Mouse (Mus musculus) bone marrow macrophage, adult 2 months (primary cell): Measurements from ENCODE around the gene Bri3.

ENCODE experiments used
- CTCF ChIP-seq: IDR thresholded peaks from 2 replicates; pipeline ENCODE4 v1.5.1; 2012; ENCODE audit warnings: low read depth, mild to moderate bottlenecking, low read length, moderate library complexity
- POLR2A ChIP-seq: IDR thresholded peaks from 2 replicates; pipeline ENCODE4 v1.6.1; 2012; ENCODE audit warnings: mild to moderate bottlenecking, low read depth, low read length, borderline replicate concordance

DNA sequence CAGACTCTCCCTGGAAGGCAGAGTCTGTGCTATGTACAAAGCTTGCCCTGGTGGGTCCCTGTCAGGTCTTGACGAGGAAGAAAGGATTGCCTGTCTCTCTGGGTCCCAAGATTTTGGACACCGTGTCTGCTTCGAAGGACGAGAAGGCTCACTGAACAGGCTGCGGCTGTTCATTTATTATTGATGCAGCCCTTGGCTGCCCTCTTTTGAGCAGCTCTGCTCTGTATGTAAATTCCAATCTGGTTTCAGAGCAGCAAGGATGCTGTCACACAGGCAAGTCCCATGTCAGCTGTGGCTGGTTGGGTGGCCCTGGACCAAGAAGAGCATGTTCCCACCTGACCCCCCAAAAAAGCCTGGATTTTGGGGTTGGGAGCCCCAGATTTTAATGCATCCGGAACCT lies 187.2 kb downstream of the Bri3 start:
- TF ChIP-seq POLR2A (no peak), CTCF (no peak)
